Mouse (Mus musculus) small intestine, adult 2 months (tissue): ENCODE results near the gene Tnip2. TPM values are rescaled to one million over a fixed set of nuclear protein-coding genes. Genes with fewer than 3 reads are reported as not detected.

ENCODE experiments used
- H3K27ac ChIP-seq: fragments of 200-500 bp; 2 replicates; pipeline ENCODE4 v1.5.1; 2012; ENCODE audit warnings: low read depth, low read length, control low read depth, inconsistent platforms; ENCODE audit not compliant: insufficient read depth
- H3K27me3 ChIP-seq: fragments of 200-500 bp; 2 replicates; pipeline ENCODE4 v1.6.1; 2012; ENCODE audit warnings: mild to moderate bottlenecking, moderate library complexity, low read length, inconsistent platforms; ENCODE audit not compliant: control insufficient read depth, insufficient read depth
- H3K36me3 ChIP-seq: fragments of 200-500 bp; 2 replicates; pipeline ENCODE4 v1.6.1; 2012; ENCODE audit warnings: mild to moderate bottlenecking, low read length, control low read depth, inconsistent platforms; ENCODE audit not compliant: control insufficient read depth, insufficient read depth
- H3K4me1 ChIP-seq: fragments of 200-500 bp; 2 replicates; pipeline ENCODE4 v1.6.1; 2012; ENCODE audit warnings: low read length, inconsistent platforms, mixed read lengths; ENCODE audit not compliant: control insufficient read depth, insufficient read depth, insufficient read length
- H3K4me3 ChIP-seq: fragments of 200-500 bp; 2 replicates; pipeline ENCODE4 v1.5.1; 2012; ENCODE audit warnings: low read depth, mild to moderate bottlenecking, control low read depth, inconsistent platforms, low read length, moderate library complexity
- CTCF ChIP-seq: fragments of 200-500 bp; IDR thresholded peaks from 2 replicates; pipeline ENCODE4 v1.5.1; 2012; ENCODE audit warnings: low read depth, mild to moderate bottlenecking, control low read depth, inconsistent platforms, low read length, moderate library complexity, mixed read lengths; ENCODE audit not compliant: insufficient replicate concordance, insufficient read length; ENCODE audit errors: extremely low read depth
- POLR2A ChIP-seq: fragments of 200-500 bp; IDR thresholded peaks from 2 replicates; pipeline ENCODE4 v1.6.1; 2012; ENCODE audit warnings: low read depth, mild to moderate bottlenecking, control low read depth, inconsistent platforms, low read length, moderate library complexity
- WGBS: fragments of 180-500 bp; shearing (Covaris S2); methylation state at CpG from one replicate; pipeline ENCODE4 v1.1.7; 2018; 5-methylcytosine and 5-hydroxymethylcytosine counted together
- polyA plus RNA-seq: library from polyadenylated mRNA; depleted of rRNA; stranded (reverse); fragments of >200 nt; gene quantifications from 2 replicates; pipeline ENCODE4 v1.2.3, GENCODE M21; 2012; rRNA removed

Gene Tnip2
- polyA plus RNA-seq, 1 experiment = 13.8 TPM

- Histone ChIP-seq H3K27ac (no peak overlapping the region), H3K4me1 (no peaks in the 10 kb centered on the region), H3K4me3 (no peak overlapping the region), H3K27me3 (no peaks in the 10 kb centered on the region), H3K36me3 (peaks cover 69% of the 10 kb centered on the region)
- 94% methylated on average over 6 of the region's 6 CpGs for WGBS
- TF ChIP-seq POLR2A = no peak
- no peak for TF ChIP-seq CTCF
Observed at GRCm38 (mm10) chr5:34461841-34462240, 52.0 kb downstream of the Tnip2 start.

- Histone ChIP-seq H3K36me3 (peaks cover 65% of the 10 kb centered on the region), H3K4me1 (no peaks in the 10 kb centered on the region), H3K27me3 (no peaks in the 10 kb centered on the region), H3K27ac (no peak overlapping the region), H3K4me3 (no peak overlapping the region)
- 94% methylated on average over 4 of the region's 4 CpGs for WGBS
- TF ChIP-seq CTCF = no peak
Observed at GRCm38 (mm10) chr5:34461294-34461693, 52.5 kb downstream of the Tnip2 start.

GRCm38 (mm10) chr5:34458994-34459393, 54.8 kb downstream of the Tnip2 start:
- TF ChIP-seq CTCF = no peak
- TF ChIP-seq POLR2A = no peak
- Histone ChIP-seq H3K27ac (no peak overlapping the region), H3K36me3 (peaks cover 50% of the 10 kb centered on the region), H3K4me1 (no peaks in the 10 kb centered on the region), H3K4me3 (no peak overlapping the region), H3K27me3 (no peaks in the 10 kb centered on the region)
- 88% methylated on average over 1 of the region's 1 CpGs for WGBS

GRCm38 (mm10) chr5:34446207-34446606, 67.6 kb downstream of the Tnip2 start:
- Histone ChIP-seq H3K27ac (no peak overlapping the region), H3K36me3 (peaks cover 52% of the 10 kb centered on the region), H3K4me3 (no peak overlapping the region), H3K27me3 (no peaks in the 10 kb centered on the region), H3K4me1 (no peaks in the 10 kb centered on the region)
- 89% methylated on average over 9 of the region's 9 CpGs for WGBS
- TF ChIP-seq CTCF (no peak), POLR2A (no peak)

Other genes with a start within 250 kb of the Tnip2 start
- gene Zfyve28, start 225.5 kb downstream of the Tnip2 start, polyA plus RNA-seq = 1.5 and 1.7 TPM in 2 replicates
- 0.04 TPM in 1 of 2 replicates, not detected in the other for gene Cfap99, start 225.4 kb downstream of the Tnip2 start, polyA plus RNA-seq
- gene Rnf4, start 177.7 kb downstream of the Tnip2 start, polyA plus RNA-seq = 19.9 and 31.8 TPM in 2 replicates
- gene Fam193a, start 144.1 kb downstream of the Tnip2 start, polyA plus RNA-seq = 9.4 and 30.9 TPM in 2 replicates
- 5.0 and 12.4 TPM in 2 replicates for gene Sh3bp2, start 11.8 kb upstream of the Tnip2 start, polyA plus RNA-seq
- 42.7 and 160 TPM in 2 replicates for gene Add1, start 59.7 kb upstream of the Tnip2 start, polyA plus RNA-seq
- 67.5 and 78.5 TPM in 2 replicates for gene Mfsd10, start 123.2 kb upstream of the Tnip2 start, polyA plus RNA-seq
- gene Nop14, start 146.2 kb upstream of the Tnip2 start, polyA plus RNA-seq = 2.8 and 4.4 TPM in 2 replicates
- 0.38 and 0.53 TPM in 2 replicates for gene Grk4, start 146.4 kb upstream of the Tnip2 start, polyA plus RNA-seq
- 4.1 and 7.3 TPM in 2 replicates for gene Htt, start 247.7 kb upstream of the Tnip2 start, polyA plus RNA-seq